Comparison of ENCODE assay signal across 20 mouse cellular contexts in the genomic region with DNA sequence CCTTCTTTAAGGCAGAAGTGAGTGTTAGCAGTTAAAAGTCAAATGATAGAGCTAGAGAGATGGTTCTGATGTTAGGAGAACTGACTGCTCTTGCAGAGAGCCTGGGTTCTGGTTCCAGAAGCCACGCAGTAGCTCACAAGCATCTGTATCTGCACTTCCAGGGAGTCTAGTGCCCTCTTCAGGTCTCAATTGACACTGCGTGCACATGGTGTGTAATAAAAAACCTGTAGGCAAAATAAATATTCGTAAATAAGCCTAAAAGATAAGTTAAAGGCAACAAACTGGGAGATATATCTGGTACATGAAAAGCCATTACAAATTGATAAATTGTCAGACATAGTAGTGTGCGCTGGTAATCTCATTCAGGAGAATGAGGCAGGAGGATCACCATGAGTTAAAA.
DNase-seq lines count a peak whose midpoint lies in the region; ATAC-seq and TF ChIP-seq lines count a peak whose summit lies in the region.
"Had no signal": no experiment of that assay in that cellular context is flagged by ENCODE, and none has a peak within 500 bp of the region (broad histone marks: within the 10 kb centered on the region; RNA-seq: fewer than 3 reads in every experiment).

No protein-coding gene starts in this region.

- TF ChIP-seq CTCF in kidney, adult 2 months (conservative IDR thresholded peaks at IDR 0.05; ENCODE audit: insufficient read depth, insufficient read length, low read depth, low read length): 0 out of 2 replicates have a peak, but pooled peaks have one; percentile 15
- TF ChIP-seq CTCF in midbrain, postnatal 0 days (IDR thresholded peaks at IDR 0.05): peak; percentile 52

- H3K27ac ChIP-seq in kidney, adult 2 months (ENCODE audit: insufficient read depth, low read depth, low read length): no peak overlapping the region
- H3K27ac ChIP-seq in kidney, embryonic 15.5 days: no peak overlapping the region
- H3K27ac ChIP-seq in midbrain, postnatal 0 days (ENCODE audit: low read depth, low read length): no peak overlapping the region
- no peak overlapping the region for H3K27ac ChIP-seq in midbrain, embryonic 15.5 days
- H3K27ac ChIP-seq: embryonic facial prominence, embryonic 13.5 days; heart, embryonic 13.5 days; intestine, embryonic 15.5 days; limb, embryonic 10.5 days; liver, embryonic 15.5 days; macrophage had no signal

- no peaks in the 10 kb centered on the region for H3K36me3 ChIP-seq in kidney, adult 2 months (ENCODE audit: control insufficient read depth, insufficient read depth, low read length)
- no peaks in the 10 kb centered on the region for H3K36me3 ChIP-seq in kidney, embryonic 15.5 days
- no peaks in the 10 kb centered on the region for H3K36me3 ChIP-seq in midbrain, postnatal 0 days (ENCODE audit: insufficient read depth, low read length)
- no peaks in the 10 kb centered on the region for H3K36me3 ChIP-seq in midbrain, embryonic 15.5 days (replicated peaks)
- H3K36me3 ChIP-seq: embryonic facial prominence, embryonic 13.5 days; heart, embryonic 13.5 days; intestine, embryonic 15.5 days; limb, embryonic 10.5 days; liver, embryonic 15.5 days had no signal

- no peak for DNase-seq in kidney, adult 2 months
- no peak for DNase-seq in midbrain, postnatal 0 days (ENCODE audit: low spot score)
- DNase-seq in ZHBTc4 (ENCODE audit: low read depth, low spot score): peak; percentile 70
- DNase-seq in frontal cortex, postnatal 25 days (ENCODE audit: low spot score in 2 of 2): no peak
- DNase-seq in kidney, adult 11 months: no peak
- DNase-seq: adrenal gland, postnatal 10 days; cerebellum, postnatal 10 days; kidney, postnatal 4 days; layer of hippocampus, postnatal 36 days; right cerebral cortex, postnatal 4 days; thymus, adult 2 months had no signal

- TF ChIP-seq POLR2A in kidney, adult 2 months (IDR thresholded peaks at IDR 0.05; ENCODE audit: low read depth, low read length): no peak

- H3K9ac ChIP-seq in kidney, embryonic 15.5 days: no peak overlapping the region
- H3K9ac ChIP-seq in midbrain, postnatal 0 days (replicated peaks; ENCODE audit: low read length, poor library complexity, severe bottlenecking): no peak overlapping the region
- H3K9ac ChIP-seq in midbrain, embryonic 15.5 days: no peak overlapping the region
- H3K9ac ChIP-seq: embryonic facial prominence, embryonic 13.5 days; heart, embryonic 13.5 days; intestine, embryonic 15.5 days; liver, embryonic 15.5 days had no signal

- WGBS in kidney, adult 2 months: 66% methylated on average over 4 of the region's 4 CpGs
- 69% methylated on average over 4 of the region's 4 CpGs for WGBS in kidney, embryonic 15.5 days
- 71% methylated on average over 4 of the region's 4 CpGs for WGBS in midbrain, postnatal 0 days
- WGBS in midbrain, embryonic 15.5 days: 63% methylated on average over 4 of the region's 4 CpGs

- H3K9me3 ChIP-seq in kidney, embryonic 15.5 days (replicated peaks): no peaks in the 10 kb centered on the region
- no peaks in the 10 kb centered on the region for H3K9me3 ChIP-seq in midbrain, postnatal 0 days (ENCODE audit: low read length)
- no peaks in the 10 kb centered on the region for H3K9me3 ChIP-seq in midbrain, embryonic 15.5 days
- H3K9me3 ChIP-seq: embryonic facial prominence, embryonic 13.5 days; heart, embryonic 13.5 days; intestine, embryonic 15.5 days; limb, embryonic 10.5 days; liver, embryonic 15.5 days had no signal

- H3K27me3 ChIP-seq in kidney, adult 2 months (replicated peaks; ENCODE audit: control insufficient read depth, insufficient read depth, low read length): no peaks in the 10 kb centered on the region
- H3K27me3 ChIP-seq in kidney, embryonic 15.5 days: no peaks in the 10 kb centered on the region
- H3K27me3 ChIP-seq in midbrain, postnatal 0 days (ENCODE audit: insufficient read depth, low read length): no peaks in the 10 kb centered on the region
- H3K27me3 ChIP-seq in midbrain, embryonic 15.5 days (replicated peaks): no peaks in the 10 kb centered on the region
- H3K27me3 ChIP-seq: intestine, embryonic 15.5 days; liver, embryonic 15.5 days had no signal

- H3K4me3 ChIP-seq in kidney, adult 2 months (ENCODE audit: insufficient read depth, low read depth, low read length): no peak overlapping the region
- no peak overlapping the region for H3K4me3 ChIP-seq in kidney, embryonic 15.5 days (replicated peaks)
- H3K4me3 ChIP-seq in midbrain, postnatal 0 days (ENCODE audit: low read depth, low read length): no peak overlapping the region
- no peak overlapping the region for H3K4me3 ChIP-seq in midbrain, embryonic 15.5 days
- H3K4me3 ChIP-seq: embryonic facial prominence, embryonic 13.5 days; heart, embryonic 13.5 days; intestine, embryonic 15.5 days; limb, embryonic 10.5 days; liver, embryonic 15.5 days had no signal

- ATAC-seq in kidney, embryonic 15.5 days (replicated peaks; ENCODE audit: low FRiP score): no peak
- ATAC-seq in midbrain, postnatal 0 days (ENCODE audit: low FRiP score): no peak
- no peak for ATAC-seq in midbrain, embryonic 15.5 days (replicated peaks)
- ATAC-seq in megakaryocyte-erythroid progenitor cell, adult 5-6 weeks (replicated peaks; ENCODE audit: low FRiP score, low TSS enrichment, poor library complexity, severe bottlenecking): no peak
- ATAC-seq: intestine, embryonic 15.5 days had no signal

- no peak overlapping the region for H3K4me2 ChIP-seq in kidney, embryonic 15.5 days
- no peak overlapping the region for H3K4me2 ChIP-seq in midbrain, postnatal 0 days (ENCODE audit: low read depth, low read length, poor library complexity, severe bottlenecking)
- no peak overlapping the region for H3K4me2 ChIP-seq in midbrain, embryonic 15.5 days
- H3K4me2 ChIP-seq: embryonic facial prominence, embryonic 13.5 days; heart, embryonic 13.5 days; intestine, embryonic 15.5 days; liver, embryonic 15.5 days had no signal

- no peaks in the 10 kb centered on the region for H3K4me1 ChIP-seq in kidney, adult 2 months (ENCODE audit: control insufficient read depth, insufficient read depth, low read length)
- H3K4me1 ChIP-seq in kidney, embryonic 15.5 days: peaks cover 3% of the 10 kb centered on the region; the same call in 1 of the 2 replicates
- 0 out of 2 replicates have a peak, but pooled peaks cover 2% of the 10 kb centered on the region for H3K4me1 ChIP-seq in midbrain, postnatal 0 days (ENCODE audit: insufficient read depth, low read length)
- H3K4me1 ChIP-seq in midbrain, embryonic 15.5 days: peaks cover 5% of the 10 kb centered on the region
- H3K4me1 ChIP-seq: intestine, embryonic 15.5 days; limb, embryonic 10.5 days; liver, embryonic 15.5 days had no signal
